Mouse (Mus musculus): ENCODE measurements around the gene Card14.

DNA sequence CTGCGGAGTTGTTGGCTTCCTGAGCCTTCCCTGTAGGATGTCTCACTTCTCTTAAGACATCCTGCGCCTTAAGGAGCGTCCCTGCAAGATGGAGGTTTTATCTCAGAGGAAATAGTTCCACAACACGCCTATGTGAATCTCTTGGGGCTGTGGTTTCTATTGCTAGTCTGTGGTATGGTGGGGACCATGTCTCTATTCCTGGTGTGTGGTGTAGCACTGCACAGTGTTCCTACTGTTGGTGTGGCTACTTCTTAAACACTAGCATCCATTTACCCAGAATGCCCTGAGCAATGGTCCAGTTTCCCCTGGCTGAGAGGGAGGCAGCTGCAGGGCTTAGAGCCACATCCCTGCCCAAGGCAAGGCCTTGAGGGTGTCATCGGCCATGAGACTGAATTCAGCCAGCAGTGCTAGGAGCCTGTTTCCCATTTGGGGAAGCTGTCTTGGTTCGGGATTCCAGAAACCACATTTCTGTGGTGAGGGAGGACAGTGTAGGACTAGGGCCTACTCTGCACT, 74.8 kb downstream of the Card14 start:
- TF ChIP-seq POLR2A (IDR thresholded peaks at IDR 0.05; ENCODE audit: low read depth, low read length) (no peak), CTCF (IDR thresholded peaks at IDR 0.05; ENCODE audit: borderline replicate concordance, insufficient read depth, low read length) (no peak)

All from embryonic fibroblast, embryonic 13.5 days (primary cell).